Mouse (Mus musculus) hindbrain, postnatal 0 days (tissue): ENCODE measurements at regions not wholly inside any gene's neighbourhood (a gene's known extent, or its start where the extent isn't known, plus 50 kb on each side); places are given as distances from the start of the nearest gene placed in this dataset.

ENCODE experiments used
- ATAC-seq: fragments of 200-750 bp; cut with Nextera tagmentation; 2 replicates; pipeline ENCODE4 v1.8.0; 2017; ENCODE audit warnings: mild to moderate bottlenecking, moderate TSS enrichment, moderate library complexity
- DNase-seq: peaks from one replicate; pipeline ENCODE4 v3.0.0-alpha.2; 2015; ENCODE audit warnings: low spot score
- H3K27ac ChIP-seq: fragments of 300-500 bp; sonication (generic); 2 replicates; pipeline ENCODE4 v1.5.1; 2014; ENCODE audit warnings: mild to moderate bottlenecking
- H3K27me3 ChIP-seq: fragments of 300-500 bp; sonication (generic); 2 replicates; pipeline ENCODE4 v1.6.1; 2014; ENCODE audit warnings: low read length, mixed read lengths; ENCODE audit not compliant: insufficient read depth
- H3K36me3 ChIP-seq: fragments of 300-500 bp; sonication (generic); 2 replicates; pipeline ENCODE4 v1.6.1; 2014; ENCODE audit warnings: low read length, mixed read lengths; ENCODE audit not compliant: insufficient read depth
- H3K4me1 ChIP-seq: fragments of 300-500 bp; sonication (generic); 2 replicates; pipeline ENCODE4 v1.6.1; 2014; ENCODE audit warnings: antibody characterized with exemption, low read length, mixed read lengths; ENCODE audit not compliant: insufficient read depth
- H3K4me2 ChIP-seq: fragments of 300-500 bp; sonication (generic); 2 replicates; pipeline ENCODE4 v1.6.1; 2014; ENCODE audit warnings: low read depth, mild to moderate bottlenecking, low read length, moderate library complexity, mixed read lengths
- H3K4me3 ChIP-seq: fragments of 300-500 bp; sonication (generic); 2 replicates; pipeline ENCODE4 v1.5.1; 2014; ENCODE audit warnings: low read length
- H3K9ac ChIP-seq: fragments of 300-500 bp; sonication (generic); replicated peaks from 2 replicates; pipeline ENCODE4 v1.6.1; 2014; ENCODE audit warnings: mild to moderate bottlenecking, low read length, moderate library complexity, mixed read lengths
- H3K9me3 ChIP-seq: fragments of 300-500 bp; sonication (generic); 2 replicates; pipeline ENCODE4 v1.6.1; 2016; ENCODE audit warnings: low read length, mixed read lengths
- CTCF ChIP-seq: IDR thresholded peaks from 2 replicates; pipeline ENCODE4 v1.5.1; 2016; ENCODE audit warnings: antibody characterized with exemption, control low read depth, low read depth
- WGBS: fragments of 180-500 bp; shearing (Covaris S2); extraction: QIAGEN DNeasy Blood & Tissue Kit; methylation state at CpG from one replicate; pipeline ENCODE4 v1.1.7; 2014; 5-methylcytosine and 5-hydroxymethylcytosine counted together

DNA sequence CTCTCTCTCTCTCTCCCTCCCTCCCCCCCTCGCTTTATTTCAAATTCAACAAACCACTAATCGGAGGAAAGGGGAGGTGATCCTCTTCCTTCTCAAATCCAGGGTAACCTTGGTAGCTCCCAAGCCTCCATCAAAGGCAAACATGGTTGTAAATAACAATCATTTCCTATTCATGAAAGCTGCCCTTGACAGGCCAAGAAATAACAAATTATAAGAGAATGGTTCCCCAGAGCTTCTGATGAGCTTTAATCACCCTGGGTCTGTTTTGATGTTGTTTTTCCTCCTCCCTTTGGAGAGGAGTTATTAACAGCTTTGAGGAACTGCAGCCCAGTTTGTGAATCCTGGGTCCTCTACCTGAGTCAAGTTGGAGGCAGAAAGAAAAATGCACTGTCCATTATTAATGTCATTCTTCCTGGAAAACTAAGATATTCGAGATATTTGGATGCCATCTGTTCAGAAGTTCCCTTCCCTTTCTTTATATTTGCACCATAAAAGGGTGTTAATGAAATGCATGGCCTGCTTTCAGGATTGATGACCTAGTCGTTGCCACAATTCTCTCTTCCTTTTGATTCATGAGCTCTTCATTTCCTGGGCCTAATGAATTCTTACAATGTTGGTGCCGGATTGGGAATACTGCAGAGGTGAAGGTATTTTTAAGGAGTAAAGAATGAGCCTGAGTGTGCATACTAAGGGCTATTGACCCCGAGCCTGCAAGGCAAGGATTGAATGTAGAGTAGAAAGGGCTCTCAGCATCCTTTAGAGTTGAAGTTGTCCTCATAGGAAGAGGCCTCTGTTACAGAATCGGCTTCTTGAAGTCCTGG lies 366.5 kb upstream of the Sash1 start:
- no peak overlapping the region for H3K9ac ChIP-seq
- H3K4me3 ChIP-seq: no peak overlapping the region
- no peaks in the 10 kb centered on the region for H3K9me3 ChIP-seq
- WGBS: 39% methylated on average over 7 of the region's 7 CpGs
- no peaks in the 10 kb centered on the region for H3K4me1 ChIP-seq
- H3K36me3 ChIP-seq: no peaks in the 10 kb centered on the region
- DNase-seq (no peak), ATAC-seq (no peak)
- H3K4me2 ChIP-seq: no peak overlapping the region
- no peaks in the 10 kb centered on the region for H3K27me3 ChIP-seq
- TF ChIP-seq CTCF: no peak
- H3K27ac ChIP-seq: no peak overlapping the region

DNA sequence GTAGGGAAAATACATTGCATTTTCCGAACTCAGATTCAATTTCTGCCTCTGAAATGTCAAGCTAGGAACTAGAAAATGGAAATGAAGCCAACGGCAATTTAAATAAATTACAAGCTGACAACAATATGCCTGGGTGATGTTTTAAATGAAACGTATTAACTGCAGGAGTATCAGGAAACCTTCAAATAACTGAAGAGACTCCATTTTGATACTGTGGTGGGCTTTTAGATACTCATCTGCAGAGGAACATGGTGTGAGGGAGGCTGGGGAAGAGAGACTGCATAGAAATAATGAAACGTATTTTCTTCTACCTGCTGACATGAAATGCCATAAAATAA lies 357.4 kb upstream of the Sash1 start:
- no peak for TF ChIP-seq CTCF
- DNase-seq (no peak), ATAC-seq (no peak)
- no peaks in the 10 kb centered on the region for H3K36me3 ChIP-seq
- no peak overlapping the region for H3K4me3 ChIP-seq
- no peaks in the 10 kb centered on the region for H3K9me3 ChIP-seq
- WGBS: 56% methylated on average over 4 of the region's 4 CpGs
- no peak overlapping the region for H3K27ac ChIP-seq
- H3K9ac ChIP-seq: no peak overlapping the region
- H3K27me3 ChIP-seq: no peaks in the 10 kb centered on the region
- no peak overlapping the region for H3K4me2 ChIP-seq
- no peaks in the 10 kb centered on the region for H3K4me1 ChIP-seq

DNA sequence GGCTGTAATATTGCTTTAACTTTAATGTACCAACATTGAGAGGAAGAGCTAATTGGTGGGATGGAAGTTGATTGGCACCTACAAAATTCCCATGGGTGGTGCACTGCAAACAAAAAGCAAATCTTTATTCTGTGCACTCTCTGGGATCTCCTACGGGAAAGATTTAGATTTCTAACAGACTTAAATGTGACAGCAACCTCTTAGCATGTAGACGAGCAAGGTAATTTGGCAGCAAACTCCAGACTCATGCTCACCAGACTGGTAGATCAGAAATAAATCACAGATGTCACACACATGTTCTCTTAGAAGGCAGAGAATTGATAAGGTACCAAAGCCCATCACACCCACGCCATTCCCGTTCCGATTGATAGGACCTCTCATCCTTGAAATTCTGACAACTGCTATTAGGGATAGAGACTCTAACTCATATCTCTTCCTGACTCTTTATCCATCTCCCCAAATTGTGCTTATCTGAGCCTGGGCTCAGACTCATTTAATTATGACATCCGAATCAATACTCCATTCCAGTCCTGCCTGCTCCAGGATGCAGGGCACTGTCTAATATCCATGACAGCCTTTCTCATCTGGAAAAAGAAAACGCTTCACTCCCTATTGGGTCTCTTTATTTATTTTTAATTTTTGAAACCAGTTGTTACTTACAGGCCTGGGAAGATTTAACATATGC lies 356.9 kb upstream of the Sash1 start:
- Histone ChIP-seq H3K27ac (no peak overlapping the region), H3K27me3 (no peaks in the 10 kb centered on the region), H3K9ac (no peak overlapping the region), H3K36me3 (no peaks in the 10 kb centered on the region), H3K9me3 (no peaks in the 10 kb centered on the region), H3K4me2 (no peak overlapping the region), H3K4me3 (no peak overlapping the region), H3K4me1 (no peaks in the 10 kb centered on the region)
- ATAC-seq (no peak), DNase-seq (no peak)
- TF ChIP-seq CTCF: no peak
- WGBS: 68% methylated on average over 7 of the region's 7 CpGs

DNA sequence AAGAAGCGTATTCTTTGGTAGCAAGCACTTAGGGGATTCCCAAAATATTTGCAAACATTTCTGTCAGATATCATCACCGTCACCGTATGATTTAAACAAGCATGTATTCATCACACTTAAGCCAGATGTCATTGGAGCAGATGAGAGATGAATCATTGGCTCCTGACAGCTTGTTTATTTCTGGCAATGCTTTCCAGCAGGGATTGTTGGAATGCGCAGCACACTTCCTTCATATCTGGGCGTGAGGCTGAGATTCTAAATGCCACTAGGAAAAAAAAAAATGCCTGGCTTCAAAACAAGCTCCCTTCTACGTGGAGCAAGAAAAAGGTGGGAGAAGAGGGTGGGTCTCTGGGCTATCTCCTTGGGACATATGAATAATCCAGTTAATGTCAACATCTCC lies 354.1 kb upstream of the Sash1 start:
- no peaks in the 10 kb centered on the region for H3K4me1 ChIP-seq
- WGBS: 47% methylated on average over 6 of the region's 6 CpGs
- no peak for TF ChIP-seq CTCF
- no peaks in the 10 kb centered on the region for H3K36me3 ChIP-seq
- H3K4me3 ChIP-seq: no peak overlapping the region
- H3K9ac ChIP-seq: no peak overlapping the region
- H3K4me2 ChIP-seq: no peak overlapping the region
- peak; percentile 25 for DNase-seq
- H3K27me3 ChIP-seq: no peaks in the 10 kb centered on the region
- no peaks in the 10 kb centered on the region for H3K9me3 ChIP-seq
- no peak for ATAC-seq
- no peak overlapping the region for H3K27ac ChIP-seq

DNA sequence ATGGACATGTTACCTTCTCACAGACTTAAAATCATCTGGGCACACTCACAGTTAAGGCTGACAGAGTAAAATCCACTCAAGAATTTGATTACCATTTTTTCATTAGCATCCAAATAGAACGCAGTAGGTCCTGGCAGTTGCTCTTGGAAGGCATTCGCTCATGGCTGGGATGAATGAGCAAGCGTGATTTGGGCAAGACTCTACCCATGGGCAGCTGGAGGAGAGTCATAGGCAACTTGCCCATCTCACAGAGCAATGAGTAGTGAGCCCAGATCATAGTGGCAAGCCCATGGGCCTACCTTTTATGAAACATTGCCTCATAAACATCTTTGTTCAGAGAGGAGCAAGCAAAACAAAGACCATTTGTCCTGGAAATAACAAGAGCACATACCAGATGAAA lies 345.9 kb upstream of the Sash1 start:
- Histone ChIP-seq H3K36me3 (no peaks in the 10 kb centered on the region), H3K4me1 (no peaks in the 10 kb centered on the region), H3K9ac (no peak overlapping the region), H3K4me3 (no peak overlapping the region), H3K9me3 (no peaks in the 10 kb centered on the region), H3K27ac (no peak overlapping the region), H3K4me2 (no peak overlapping the region), H3K27me3 (no peaks in the 10 kb centered on the region)
- peak; percentile 68 for ATAC-seq
- DNase-seq: peak; percentile 75
- WGBS: 52% methylated on average over 3 of the region's 3 CpGs
- TF ChIP-seq CTCF: no peak

DNA sequence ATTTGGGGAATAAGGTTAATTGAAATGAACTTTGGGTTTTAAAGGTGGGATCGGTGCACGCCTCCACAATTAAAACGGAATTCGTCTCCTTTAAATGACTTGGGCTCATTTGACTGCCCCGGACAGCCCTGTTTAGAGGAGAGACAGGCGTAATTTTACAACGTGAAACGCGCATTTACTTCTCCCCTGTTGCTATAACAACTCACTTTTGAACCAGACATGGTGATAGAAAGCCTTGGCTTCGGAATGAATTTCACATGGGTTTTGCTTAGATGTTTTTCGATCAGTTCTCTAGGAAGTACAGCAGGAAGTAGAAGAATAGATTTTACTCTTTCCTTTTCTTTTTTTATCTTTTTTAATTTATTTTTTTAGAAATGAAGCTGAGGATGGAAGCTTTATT lies 343.2 kb upstream of the Sash1 start:
- Histone ChIP-seq H3K27ac (no peak overlapping the region), H3K36me3 (no peaks in the 10 kb centered on the region), H3K9ac (no peak overlapping the region), H3K4me3 (no peak overlapping the region), H3K9me3 (no peaks in the 10 kb centered on the region), H3K4me1 (no peaks in the 10 kb centered on the region), H3K27me3 (no peaks in the 10 kb centered on the region), H3K4me2 (no peak overlapping the region)
- WGBS: 69% methylated on average over 11 of the region's 11 CpGs
- no peak for TF ChIP-seq CTCF
- DNase-seq (no peak), ATAC-seq (no peak)

DNA sequence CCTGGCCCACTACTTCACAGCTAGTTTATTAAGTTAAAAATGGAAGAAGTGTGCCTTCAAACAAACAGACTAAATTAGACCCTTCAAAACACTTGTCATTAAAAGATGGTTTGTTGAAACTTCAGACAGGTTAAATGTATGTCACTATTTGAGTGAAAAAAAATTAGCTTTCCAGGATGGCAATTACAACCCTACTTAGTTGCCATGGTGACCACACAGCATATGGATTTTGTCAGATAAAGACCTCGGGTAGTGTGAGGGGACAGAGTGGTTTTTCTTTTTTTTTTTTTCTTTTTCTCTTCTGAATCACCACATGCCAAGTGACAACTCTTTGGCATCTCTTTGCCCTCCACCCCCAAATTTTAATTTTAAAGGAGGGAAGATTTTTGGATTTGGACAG lies 341.5 kb upstream of the Sash1 start:
- TF ChIP-seq CTCF: no peak
- WGBS: 12% methylated on average over 1 of the region's 1 CpGs
- H3K9ac ChIP-seq: no peak overlapping the region
- no peak overlapping the region for H3K27ac ChIP-seq
- H3K4me3 ChIP-seq: no peak overlapping the region
- no peak for DNase-seq
- no peaks in the 10 kb centered on the region for H3K9me3 ChIP-seq
- H3K4me1 ChIP-seq: no peaks in the 10 kb centered on the region
- no peaks in the 10 kb centered on the region for H3K36me3 ChIP-seq
- no peaks in the 10 kb centered on the region for H3K27me3 ChIP-seq
- H3K4me2 ChIP-seq: no peak overlapping the region
- ATAC-seq: no peak
